Mouse (Mus musculus) hindbrain, embryonic 10.5 days (tissue): Measurements from ENCODE around the gene Adamtsl1. TPM values are rescaled to one million over a fixed set of nuclear protein-coding genes. Genes with fewer than 3 reads are reported as not detected.

Source experiments
- DNase-seq: peaks from one replicate; pipeline ENCODE4 v3.0.0-alpha.2; 2017; ENCODE audit warnings: low spot score
- H3K27ac ChIP-seq: fragments of 300-500 bp; sonication (generic); 2 replicates; pipeline ENCODE4 v1.5.1; 2016; ENCODE audit warnings: mild to moderate bottlenecking, moderate library complexity
- H3K27me3 ChIP-seq: fragments of 300-500 bp; sonication (generic); 2 replicates; pipeline ENCODE4 v1.6.1; 2016; ENCODE audit warnings: mild to moderate bottlenecking; ENCODE audit not compliant: poor library complexity, insufficient read depth, severe bottlenecking
- H3K36me3 ChIP-seq: fragments of 300-500 bp; sonication (generic); 2 replicates; pipeline ENCODE4 v1.6.1; 2016; ENCODE audit warnings: mild to moderate bottlenecking, moderate library complexity
- H3K4me1 ChIP-seq: fragments of 300-500 bp; sonication (generic); replicated peaks from 2 replicates; pipeline ENCODE4 v1.6.1; 2016; ENCODE audit warnings: mild to moderate bottlenecking
- H3K4me3 ChIP-seq: fragments of 300-500 bp; sonication (generic); 2 replicates; pipeline ENCODE4 v1.5.1; 2016; ENCODE audit warnings: mild to moderate bottlenecking, moderate library complexity
- H3K9me3 ChIP-seq: fragments of 300-500 bp; sonication (generic); 2 replicates; pipeline ENCODE4 v1.6.1; 2016; ENCODE audit warnings: mild to moderate bottlenecking, moderate library complexity
- WGBS: fragments of 180-500 bp; shearing (Covaris S2); methylation state at CpG from one replicate; pipeline ENCODE4 v1.1.7; 2016; 5-methylcytosine and 5-hydroxymethylcytosine counted together
- polyA plus RNA-seq: library from polyadenylated mRNA; unstranded; fragments of >200 nt; fragmentation: Nextera tagmentation; extraction: Ambion mirVana; gene quantifications from 2 replicates; pipeline ENCODE4 v1.2.1, GENCODE M21; 2016

The Adamtsl1 gene
- polyA plus RNA-seq, 1 experiment from 2014 or later: 6.2 TPM

GRCm38 (mm10) chr4:86428091-86428745 is 914.2 kb downstream of the Adamtsl1 start:
- Histone ChIP-seq H3K4me1 (peaks cover 17% of the 10 kb centered on the region), H3K36me3 (no peaks in the 10 kb centered on the region), H3K4me3 (no peak overlapping the region), H3K27me3 (peaks cover 10% of the 10 kb centered on the region; the same call in 1 of the 2 replicates), H3K27ac (no peak overlapping the region), H3K9me3 (no peaks in the 10 kb centered on the region)
- no peak for DNase-seq
- WGBS: 92% methylated on average over 6 of the region's 6 CpGs

DNA sequence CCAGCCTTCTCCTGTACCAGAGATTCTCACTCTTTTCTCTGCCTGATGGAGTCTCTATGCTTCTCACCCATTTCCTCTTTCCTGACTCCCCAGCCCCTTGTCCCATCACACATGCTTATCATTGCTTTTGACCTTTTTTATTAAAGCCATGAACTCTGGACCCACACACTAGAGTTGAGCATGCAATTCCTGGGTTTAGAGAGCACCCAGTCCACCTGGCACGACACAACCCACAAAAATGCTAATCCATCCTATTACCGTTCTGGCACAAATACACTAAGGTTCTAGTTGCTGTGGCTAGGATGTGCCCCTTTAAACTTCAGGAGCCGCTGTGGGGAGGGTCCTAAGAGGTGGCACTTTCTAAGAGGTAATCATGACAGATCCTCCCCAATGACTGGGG is 921.7 kb downstream of the Adamtsl1 start:
- Histone ChIP-seq H3K27me3 (no peaks in the 10 kb centered on the region), H3K9me3 (no peaks in the 10 kb centered on the region), H3K4me3 (no peak overlapping the region), H3K4me1 (no peaks in the 10 kb centered on the region), H3K27ac (no peak overlapping the region), H3K36me3 (no peaks in the 10 kb centered on the region)
- WGBS: 89% methylated on average over 3 of the region's 3 CpGs
- no peak for DNase-seq

DNA sequence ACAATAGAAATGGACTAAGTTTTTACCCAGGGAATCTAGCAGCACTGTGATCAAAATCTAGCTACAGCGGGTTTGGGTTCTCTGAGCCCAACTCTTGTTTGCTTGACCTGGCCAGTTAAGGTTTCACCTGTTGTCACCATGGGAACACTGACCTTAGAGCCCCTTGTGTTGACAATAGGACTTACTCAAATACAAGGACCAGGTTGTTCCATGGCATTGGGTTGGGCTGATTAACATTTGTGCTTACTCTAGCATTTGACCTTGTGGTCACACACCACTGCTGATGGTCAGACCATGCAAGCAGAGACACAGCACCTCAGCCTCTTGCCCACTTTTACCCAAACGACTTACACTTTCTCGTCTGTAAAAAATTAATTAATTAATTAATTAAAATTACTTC is 922.4 kb downstream of the Adamtsl1 start:
- H3K27me3 ChIP-seq: no peaks in the 10 kb centered on the region
- no peaks in the 10 kb centered on the region for H3K4me1 ChIP-seq
- H3K9me3 ChIP-seq: no peaks in the 10 kb centered on the region
- DNase-seq: no peak
- WGBS: 82% methylated on average over 3 of the region's 3 CpGs
- H3K4me3 ChIP-seq: no peak overlapping the region
- no peaks in the 10 kb centered on the region for H3K36me3 ChIP-seq
- H3K27ac ChIP-seq: no peak overlapping the region

DNA sequence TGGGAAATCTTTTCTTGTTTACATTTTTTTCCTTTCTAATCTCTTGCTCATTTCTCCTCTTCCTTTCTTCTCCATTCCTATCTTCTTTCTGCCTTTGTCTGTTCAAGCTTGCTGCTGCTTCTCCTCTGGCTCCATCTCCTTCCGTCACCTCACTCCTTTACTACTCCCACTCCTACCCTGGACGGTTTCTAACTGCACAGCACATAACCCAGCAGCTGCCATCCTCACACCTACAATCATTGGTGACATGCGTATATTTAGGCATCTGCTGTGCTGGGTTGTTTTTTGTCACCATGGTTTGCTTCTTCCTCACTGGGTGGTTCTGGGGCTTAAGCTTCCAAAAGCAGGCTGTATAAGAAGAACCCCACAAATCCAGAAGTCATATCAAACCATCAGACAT is 936.5 kb downstream of the Adamtsl1 start:
- no peaks in the 10 kb centered on the region for H3K4me1 ChIP-seq
- H3K9me3 ChIP-seq: no peaks in the 10 kb centered on the region
- WGBS: 89% methylated on average over 3 of the region's 3 CpGs
- DNase-seq: no peak
- no peaks in the 10 kb centered on the region for H3K36me3 ChIP-seq
- H3K27ac ChIP-seq: no peak overlapping the region
- H3K4me3 ChIP-seq: no peak overlapping the region
- no peaks in the 10 kb centered on the region for H3K27me3 ChIP-seq

GRCm38 (mm10) chr4:86464808-86465207 is 950.8 kb downstream of the Adamtsl1 start:
- no peaks in the 10 kb centered on the region for H3K36me3 ChIP-seq
- H3K4me3 ChIP-seq: no peak overlapping the region
- no peak for DNase-seq
- no peaks in the 10 kb centered on the region for H3K27me3 ChIP-seq
- no peaks in the 10 kb centered on the region for H3K4me1 ChIP-seq
- no peaks in the 10 kb centered on the region for H3K9me3 ChIP-seq
- no peak overlapping the region for H3K27ac ChIP-seq
- WGBS: 76% methylated on average over 5 of the region's 5 CpGs
